Mouse (Mus musculus): Measurements from ENCODE around the gene Hfe. TPM values are rescaled to one million over a fixed set of nuclear protein-coding genes. Genes with fewer than 3 reads are reported as not detected.
"Not testable (repeated sequence)": the region's sequence is repeated elsewhere in the genome, so short reads cannot be mapped to it uniquely, and the experiment has no call there.

The Hfe gene
- polyA plus RNA-seq, 2 experiments = 4.5 to 10.5 TPM

- WGBS = under 1% methylated on average over 21 of the region's 32 CpGs
Observed at GRCm38 (mm10) chr13:23683755-23684281, 26.8 kb downstream of the Hfe start, which contains the start of the genes Hist1h2ac and Hist1h2bc. Gene Hist1h2ac, minus strand, starts transcription at chr13:23683948. Gene Hist1h2bc, plus strand, starts transcription at chr13:23684199.

GRCm38 (mm10) chr13:23682947-23683754 is 27.5 kb downstream of the Hfe start:
- not testable (repeated sequence) for H3K36me3 ChIP-seq (ENCODE audit: control insufficient read depth, insufficient read depth, low read length); H3K27me3 ChIP-seq (ENCODE audit: control insufficient read depth, insufficient read depth, low read length); H3K9me3 ChIP-seq (ENCODE audit: control insufficient read depth, low read length)
- Histone ChIP-seq H3K4me1 (ENCODE audit: control insufficient read depth, insufficient read depth, low read length) (peaks cover 18% of the 10 kb centered on the region), H3K4me2 (replicated peaks; ENCODE audit: low read depth, low read length, severe bottlenecking) (peak overlapping the region; percentile 50), H3K27ac (replicated peaks; ENCODE audit: low read depth, low read length) (peak overlapping the region; percentile 89), H3K4me3 (replicated peaks; ENCODE audit: low read length) (peak overlapping the region; percentile 45), H3K9ac (ENCODE audit: low read depth, low read length, severe bottlenecking) (peak overlapping the region; percentile 54)
- WGBS = 13% methylated on average over 10 of the region's 30 CpGs
- 0 out of 2 replicates have a peak, but pooled peaks have one; percentile 19 for TF ChIP-seq POLR2A (IDR thresholded peaks at IDR 0.05; ENCODE audit: borderline replicate concordance, extremely low read depth, insufficient read depth, insufficient read length)
- ATAC-seq (ENCODE audit: low FRiP score, low read depth) (peak; percentile 24), DNase-seq (ENCODE audit: low spot score) (peak; percentile 34)

More at GRCm38 (mm10) chr13:23683755-23684281, 26.8 kb downstream of the Hfe start, which contains the start of the genes Hist1h2ac and Hist1h2bc:
- H3K27ac ChIP-seq (replicated peaks; ENCODE audit: low read depth, low read length) = peak within 1 kb of the TSS; percentile 97
- ATAC-seq (ENCODE audit: low FRiP score, low read depth) = peak; percentile 96
- DNase-seq (ENCODE audit: low spot score) = peak; percentile 100
- TF ChIP-seq POLR2A (IDR thresholded peaks at IDR 0.05; ENCODE audit: borderline replicate concordance, extremely low read depth, insufficient read depth, insufficient read length) = 0 out of 2 replicates have a peak, but pooled peaks have one; percentile 42
- H3K36me3 ChIP-seq (ENCODE audit: control insufficient read depth, insufficient read depth, low read length) = no peaks in the 10 kb centered on the region
- peak within 1 kb of the TSS; percentile 45 for H3K4me3 ChIP-seq (replicated peaks; ENCODE audit: low read length)
- peaks cover 18% of the 10 kb centered on the region for H3K4me1 ChIP-seq (ENCODE audit: control insufficient read depth, insufficient read depth, low read length)
- no peaks in the 10 kb centered on the region for H3K27me3 ChIP-seq (ENCODE audit: control insufficient read depth, insufficient read depth, low read length)
- peak within 1 kb of the TSS; percentile 57 for H3K9ac ChIP-seq (ENCODE audit: low read depth, low read length, severe bottlenecking)
- no peaks in the 10 kb centered on the region for H3K9me3 ChIP-seq (ENCODE audit: control insufficient read depth, low read length)
- H3K4me2 ChIP-seq (replicated peaks; ENCODE audit: low read depth, low read length, severe bottlenecking) = peak within 1 kb of the TSS; percentile 52

GRCm38 (mm10) chr13:23682623-23682946 is 28.1 kb downstream of the Hfe start:
- Histone ChIP-seq H3K27ac (replicated peaks; ENCODE audit: low read depth, low read length) (peak overlapping the region; percentile 89), H3K27me3 (ENCODE audit: control insufficient read depth, insufficient read depth, low read length) (no peaks in the 10 kb centered on the region), H3K4me1 (ENCODE audit: control insufficient read depth, insufficient read depth, low read length) (peaks cover 18% of the 10 kb centered on the region), H3K9me3 (ENCODE audit: control insufficient read depth, low read length) (no peaks in the 10 kb centered on the region), H3K4me2 (replicated peaks; ENCODE audit: low read depth, low read length, severe bottlenecking) (peak overlapping the region; percentile 50), H3K9ac (ENCODE audit: low read depth, low read length, severe bottlenecking) (peak overlapping the region; percentile 54), H3K36me3 (ENCODE audit: control insufficient read depth, insufficient read depth, low read length) (no peaks in the 10 kb centered on the region), H3K4me3 (replicated peaks; ENCODE audit: low read length) (peak overlapping the region; percentile 45)
- DNase-seq (ENCODE audit: low spot score) = no peak
- TF ChIP-seq POLR2A (IDR thresholded peaks at IDR 0.05; ENCODE audit: borderline replicate concordance, extremely low read depth, insufficient read depth, insufficient read length) = no peak
- no peak for ATAC-seq (ENCODE audit: low FRiP score, low read depth)
- 58% methylated on average over 1 of the region's 1 CpGs for WGBS

- 82% methylated on average over 6 of the region's 6 CpGs for WGBS
- Histone ChIP-seq H3K27ac (replicated peaks; ENCODE audit: low read depth, low read length) (no peak overlapping the region), H3K4me1 (ENCODE audit: control insufficient read depth, insufficient read depth, low read length) (peaks cover 16% of the 10 kb centered on the region), H3K27me3 (ENCODE audit: control insufficient read depth, insufficient read depth, low read length) (no peaks in the 10 kb centered on the region), H3K4me2 (replicated peaks; ENCODE audit: low read depth, low read length, severe bottlenecking) (peak overlapping the region; percentile 50; the same call in 1 of the 2 replicates), H3K9ac (ENCODE audit: low read depth, low read length, severe bottlenecking) (no peak overlapping the region), H3K9me3 (ENCODE audit: control insufficient read depth, low read length) (no peaks in the 10 kb centered on the region), H3K4me3 (replicated peaks; ENCODE audit: low read length) (no peak overlapping the region), H3K36me3 (ENCODE audit: control insufficient read depth, insufficient read depth, low read length) (no peaks in the 10 kb centered on the region)
- no peak for DNase-seq (ENCODE audit: low spot score)
- no peak for TF ChIP-seq POLR2A (IDR thresholded peaks at IDR 0.05; ENCODE audit: borderline replicate concordance, extremely low read depth, insufficient read depth, insufficient read length)
- ATAC-seq (ENCODE audit: low FRiP score, low read depth) = no peak
Observed at GRCm38 (mm10) chr13:23681990-23682582, 28.6 kb downstream of the Hfe start.

GRCm38 (mm10) chr13:23662536-23662935 is 48.1 kb downstream of the Hfe start:
- Histone ChIP-seq H3K27ac (replicated peaks; ENCODE audit: low read depth, low read length) (no peak overlapping the region), H3K9ac (ENCODE audit: low read depth, low read length, severe bottlenecking) (no peak overlapping the region), H3K4me3 (replicated peaks; ENCODE audit: low read length) (no peak overlapping the region), H3K4me1 (ENCODE audit: control insufficient read depth, insufficient read depth, low read length) (no peaks in the 10 kb centered on the region), H3K36me3 (ENCODE audit: control insufficient read depth, insufficient read depth, low read length) (no peaks in the 10 kb centered on the region), H3K9me3 (ENCODE audit: control insufficient read depth, low read length) (no peaks in the 10 kb centered on the region), H3K4me2 (replicated peaks; ENCODE audit: low read depth, low read length, severe bottlenecking) (no peak overlapping the region), H3K27me3 (ENCODE audit: control insufficient read depth, insufficient read depth, low read length) (no peaks in the 10 kb centered on the region)
- DNase-seq (ENCODE audit: low spot score) (no peak), ATAC-seq (ENCODE audit: low FRiP score, low read depth) (no peak)
- WGBS = 67% methylated on average over 3 of the region's 3 CpGs
- no peak for TF ChIP-seq POLR2A (IDR thresholded peaks at IDR 0.05; ENCODE audit: borderline replicate concordance, extremely low read depth, insufficient read depth, insufficient read length)

Data from limb, embryonic 14.5 days (tissue).